Mouse (Mus musculus) embryo, embryonic 11 days (tissue): ENCODE data around the gene Mapkapk2.
"Not testable (repeated sequence)": the region's sequence is repeated elsewhere in the genome, so short reads cannot be mapped to it uniquely, and the experiment has no call there.

Experiments used
- DNase-seq: peaks from one replicate; pipeline ENCODE4 v3.0.0-alpha.2; 2015

Gene Mapkapk2

DNA sequence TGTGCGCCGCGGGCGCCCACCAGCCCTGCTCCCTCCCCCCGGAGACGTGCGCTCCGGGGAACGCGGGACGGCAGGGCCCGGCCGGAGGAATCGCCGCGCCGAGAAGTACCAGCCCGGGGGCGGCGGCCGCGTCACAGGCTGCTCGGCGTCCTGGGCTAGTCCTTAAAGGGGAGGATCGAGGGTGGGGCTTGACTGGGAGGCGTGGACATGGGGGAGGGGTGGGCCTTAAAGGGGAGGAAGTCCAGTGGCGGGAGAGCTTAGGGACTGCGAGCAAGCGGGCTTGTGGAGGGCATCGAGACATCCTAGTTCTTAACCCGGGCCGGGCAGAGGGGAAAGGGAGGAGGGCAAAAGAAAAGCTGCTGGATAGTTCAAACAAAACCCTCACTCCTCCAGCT is at the start of gene Mapkapk2:
Gene Mapkapk2, minus strand, starts transcription at position 127 of the 395 bp plus-strand sequence.
- peak; percentile 97 for DNase-seq

DNA sequence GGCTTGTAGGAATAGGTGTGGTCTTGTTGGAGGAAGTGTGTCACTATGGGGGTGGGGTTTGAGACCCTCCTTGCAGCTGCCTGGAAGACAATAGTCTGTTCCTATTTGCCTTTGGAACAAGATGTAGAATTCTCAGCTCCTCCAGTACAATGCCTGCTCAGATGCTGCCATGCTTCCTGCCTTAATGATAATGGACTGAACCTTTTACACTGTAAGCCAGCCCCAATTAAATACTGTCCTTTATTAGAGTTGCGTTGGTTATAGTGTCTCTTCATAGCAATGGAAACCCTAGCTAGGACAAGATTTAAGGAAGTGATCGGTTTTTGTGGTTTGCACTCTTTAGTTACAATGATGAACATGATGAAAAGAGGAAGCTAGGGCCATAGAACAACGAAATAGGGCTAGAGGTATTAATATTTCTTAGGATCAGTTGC is 48.6 kb upstream of the Mapkapk2 start:
- DNase-seq: no peak

DNA sequence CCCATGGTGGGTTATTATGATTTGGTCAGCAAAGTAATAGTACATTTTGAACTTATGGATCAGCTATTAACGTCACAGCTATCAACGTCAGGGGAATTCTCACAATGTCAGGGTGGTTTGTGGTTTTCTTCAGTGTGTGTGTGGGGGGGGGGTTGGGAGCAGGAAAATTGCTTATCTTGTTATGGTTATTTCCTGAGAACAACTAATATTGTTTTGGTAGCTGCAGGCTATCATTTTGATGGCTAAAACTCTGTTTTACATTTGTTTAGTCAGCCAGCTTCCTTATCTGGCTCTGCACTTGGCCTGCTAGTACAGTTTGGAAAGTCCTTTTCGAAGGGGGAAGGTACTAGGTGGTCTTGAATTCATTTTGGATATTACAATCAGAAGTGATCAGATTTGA is 47.6 kb upstream of the Mapkapk2 start:
- DNase-seq: not testable (repeated sequence)

DNA sequence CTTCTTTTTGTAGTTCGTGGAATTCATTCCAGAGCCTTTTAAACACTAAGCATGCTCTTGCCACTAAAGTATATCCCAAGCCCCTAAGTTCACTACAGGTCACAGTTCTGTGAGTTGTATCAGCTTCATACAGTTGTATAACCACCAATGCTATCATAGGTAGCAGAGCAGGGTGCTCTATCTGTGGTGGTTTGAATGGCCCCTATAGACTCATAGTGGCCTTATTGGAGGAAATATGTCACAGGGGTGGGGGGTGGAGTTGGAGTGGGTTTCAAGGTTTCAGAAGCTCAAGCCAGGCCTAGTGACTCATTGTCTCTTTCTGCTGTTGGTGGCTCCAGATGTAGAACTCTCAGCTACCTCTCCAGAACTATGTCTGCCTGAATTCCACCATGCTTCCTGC is 44.8 kb upstream of the Mapkapk2 start:
- no peak for DNase-seq

DNA sequence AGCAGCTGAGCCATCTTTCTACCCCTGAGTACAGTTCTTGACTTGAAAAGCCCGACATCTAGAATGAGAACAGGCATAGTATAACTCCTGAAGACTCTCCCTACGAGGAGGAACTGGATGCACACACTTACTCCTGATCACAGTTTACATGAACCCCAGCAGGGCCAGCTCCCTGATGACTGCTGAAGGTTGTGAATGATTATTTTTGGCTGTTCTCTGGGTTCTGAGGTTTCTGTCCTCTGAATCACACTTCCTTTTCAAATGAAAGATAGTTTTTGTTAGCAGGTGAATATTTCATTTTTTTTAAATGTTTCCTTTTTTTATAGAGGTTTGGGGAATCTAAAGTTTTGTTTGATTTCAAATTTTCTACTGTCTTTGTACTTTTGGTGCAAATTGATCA is 43.8 kb upstream of the Mapkapk2 start:
- no peak for DNase-seq

DNA sequence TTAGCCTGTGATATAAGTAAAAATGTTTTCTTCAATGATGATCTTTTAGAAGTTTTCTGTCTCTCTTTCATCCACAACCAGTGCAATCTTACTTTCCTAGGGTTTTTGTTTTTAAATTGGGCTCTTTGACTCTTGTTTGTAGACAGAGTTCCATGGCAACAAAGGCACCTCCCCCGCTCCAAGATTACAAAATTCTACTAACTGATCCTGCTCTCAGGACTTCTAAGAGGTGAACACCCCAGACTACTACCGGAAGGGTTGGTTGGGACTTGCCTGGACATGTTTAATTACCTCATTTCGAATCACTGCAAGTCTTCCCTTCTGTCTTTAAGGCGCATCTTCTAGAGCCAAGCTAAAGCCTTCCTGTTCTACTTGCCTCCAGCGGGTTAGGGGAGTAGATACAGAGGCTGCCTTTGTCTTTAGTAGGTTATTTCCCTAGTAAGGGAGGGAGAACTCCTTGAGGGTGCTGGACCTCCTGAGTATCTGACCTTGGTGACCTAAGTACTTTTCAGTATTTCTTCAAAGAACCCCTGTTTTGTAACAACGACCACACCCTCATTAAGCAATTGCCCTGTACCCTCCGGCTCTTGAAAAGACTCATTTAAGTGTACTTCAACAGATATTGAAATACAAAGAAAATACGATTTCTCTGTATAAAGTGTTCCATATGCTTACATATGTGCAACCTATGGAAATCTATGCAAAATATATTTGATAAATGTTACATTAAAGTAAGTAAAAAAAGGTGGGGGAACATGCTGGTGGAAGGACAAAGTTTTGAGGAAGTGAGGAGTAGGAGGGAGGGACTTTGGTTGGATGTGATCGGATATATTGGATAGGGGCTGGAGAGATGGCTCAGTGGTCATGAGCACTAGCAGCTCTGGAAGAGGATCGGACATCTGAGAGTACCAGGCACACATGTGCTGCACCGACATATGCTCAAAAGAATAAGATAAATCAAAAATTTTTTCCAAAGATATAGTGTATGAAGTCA is 41.8 kb upstream of the Mapkapk2 start:
- DNase-seq: no peak

DNA sequence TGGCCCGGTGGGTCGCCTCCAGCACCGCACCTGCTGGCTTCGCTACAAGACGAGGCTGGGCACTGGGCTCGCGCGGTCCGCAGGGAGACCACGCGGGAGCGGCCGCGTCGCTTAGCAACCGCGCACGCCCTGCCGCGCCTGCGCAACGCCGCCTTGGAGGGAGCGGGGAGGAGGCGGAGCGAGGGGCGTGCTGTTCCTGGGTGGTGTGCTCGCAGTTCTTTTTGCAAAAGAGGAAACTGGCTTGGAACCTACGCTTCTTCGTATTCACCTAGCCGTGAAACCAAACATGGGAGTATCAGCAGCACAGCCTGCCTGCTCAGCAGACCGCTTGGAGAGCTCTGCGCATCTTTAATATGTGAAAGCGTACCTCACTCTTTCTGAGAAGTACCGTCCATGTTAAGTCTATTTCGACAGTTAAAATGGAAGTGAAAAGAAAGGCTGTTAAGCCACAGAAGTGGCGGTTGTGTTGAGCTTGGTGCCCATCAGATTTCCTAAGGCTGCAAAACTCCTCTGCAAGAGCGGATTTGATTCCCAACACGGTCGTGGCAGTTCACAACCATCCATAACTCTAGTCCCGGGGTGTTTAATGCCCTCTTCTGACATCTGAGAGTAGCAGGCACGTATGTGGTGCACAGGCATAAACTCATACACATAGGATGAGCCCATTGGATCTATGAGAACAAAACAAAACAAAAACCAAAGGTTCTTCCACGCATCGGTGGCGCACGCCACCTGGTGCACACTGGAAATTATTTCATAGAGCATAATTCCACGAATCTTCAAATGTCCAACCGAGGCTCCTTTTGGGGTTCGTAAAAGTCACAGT is 40.8 kb upstream of the Mapkapk2 start, which contains the start of gene Dyrk3:
Gene Dyrk3, minus strand, starts transcription at position 150 of the 826 bp plus-strand sequence.
- peak; percentile 97 for DNase-seq

DNA sequence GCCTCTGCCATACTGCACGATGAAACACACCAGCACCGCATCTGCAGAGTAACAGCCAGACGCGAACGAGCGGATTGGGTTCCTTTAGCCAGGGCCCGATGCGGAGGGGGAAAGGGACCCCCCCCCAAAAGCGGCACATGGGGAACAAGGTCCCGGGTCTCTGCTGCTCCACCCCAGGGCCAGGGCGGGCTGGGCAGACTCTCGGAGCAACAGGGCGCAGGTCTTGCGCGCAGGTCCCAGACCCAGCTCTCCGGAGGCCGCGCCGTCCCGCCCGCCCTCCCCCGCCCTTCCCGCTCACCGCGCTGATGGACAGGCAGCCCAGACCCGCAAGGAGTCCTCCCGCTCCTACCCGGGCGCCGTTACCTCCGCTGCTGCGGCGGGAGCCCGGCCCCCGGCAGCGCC is 40.1 kb upstream of the Mapkapk2 start:
- DNase-seq: no peak

DNA sequence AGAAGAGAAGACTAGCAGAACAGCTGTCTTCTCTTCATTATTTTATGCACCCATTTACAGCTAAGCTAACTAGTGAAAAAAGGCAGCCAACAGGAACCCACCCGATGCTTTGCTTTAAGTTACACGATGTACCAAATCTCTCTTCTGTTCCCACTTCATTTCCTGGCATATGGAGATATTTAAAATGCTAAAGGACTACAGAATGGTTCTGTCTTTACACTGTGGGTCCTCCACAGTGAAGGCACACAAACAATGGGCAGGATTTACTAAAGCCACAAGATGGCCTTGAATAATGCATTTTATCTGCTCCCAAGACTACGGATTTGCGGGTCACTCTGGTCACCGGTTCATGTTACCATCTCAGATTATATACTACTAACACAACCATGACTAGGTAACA is 39.5 kb upstream of the Mapkapk2 start:
- DNase-seq: peak; percentile 33

DNA sequence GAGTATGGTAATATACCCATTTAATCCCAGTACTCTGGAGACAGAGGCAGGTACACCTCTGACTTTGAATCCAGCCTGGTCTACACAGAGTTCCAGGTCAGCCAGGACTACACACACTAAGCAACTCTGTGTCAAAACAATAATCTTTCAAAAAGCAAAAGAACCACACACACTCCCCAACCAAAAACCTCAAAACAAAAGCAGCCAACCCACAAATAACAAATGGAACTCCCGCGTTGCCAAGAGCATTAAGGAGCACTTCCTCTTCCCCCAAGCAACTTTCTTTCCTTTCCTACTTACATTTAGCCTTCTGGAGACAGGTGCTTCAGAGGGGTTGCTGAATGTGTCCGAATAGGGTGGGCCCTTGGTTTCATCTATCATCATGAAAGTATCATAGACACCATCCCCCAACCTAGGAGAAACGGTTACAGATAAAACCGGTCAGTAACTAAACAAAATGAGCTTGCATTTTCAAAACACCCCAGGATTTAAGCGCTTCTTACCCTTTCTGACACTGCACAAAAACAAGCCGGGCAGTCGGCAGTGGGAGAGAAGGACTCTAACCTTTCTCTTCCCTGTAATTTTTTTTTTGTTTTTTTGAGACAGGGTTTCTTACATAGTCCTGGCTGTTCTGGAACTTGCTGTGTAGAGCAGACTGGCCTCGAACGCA is 38.5 kb upstream of the Mapkapk2 start:
- DNase-seq: no peak

DNA sequence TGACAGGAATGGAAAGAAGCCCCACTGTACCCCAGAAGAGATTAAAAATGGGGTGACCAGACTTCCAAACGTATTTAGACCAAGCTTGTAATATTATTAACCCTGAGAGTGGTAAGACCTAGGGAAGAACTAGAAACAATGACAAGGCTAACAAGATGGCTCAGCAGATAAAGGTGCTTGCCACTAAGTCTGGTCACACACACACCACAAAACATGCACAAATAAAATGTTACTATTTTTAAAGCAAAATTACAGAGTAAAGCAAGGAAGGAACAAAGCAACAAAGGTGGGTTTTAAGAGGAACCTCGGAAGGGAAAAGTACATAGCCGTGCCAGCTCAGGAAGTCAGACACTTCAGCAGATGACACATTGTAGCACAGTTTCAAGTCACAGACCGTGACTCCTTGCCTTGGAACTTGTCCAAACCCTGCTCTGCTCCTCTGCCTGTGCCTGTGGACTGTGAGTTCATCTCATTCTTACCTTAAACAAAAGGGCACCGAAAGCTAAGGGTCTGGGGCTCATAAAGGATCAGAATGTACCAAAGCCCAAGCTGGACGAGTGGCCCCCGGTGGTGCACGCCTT is 37.4 kb upstream of the Mapkapk2 start:
- no peak for DNase-seq

DNA sequence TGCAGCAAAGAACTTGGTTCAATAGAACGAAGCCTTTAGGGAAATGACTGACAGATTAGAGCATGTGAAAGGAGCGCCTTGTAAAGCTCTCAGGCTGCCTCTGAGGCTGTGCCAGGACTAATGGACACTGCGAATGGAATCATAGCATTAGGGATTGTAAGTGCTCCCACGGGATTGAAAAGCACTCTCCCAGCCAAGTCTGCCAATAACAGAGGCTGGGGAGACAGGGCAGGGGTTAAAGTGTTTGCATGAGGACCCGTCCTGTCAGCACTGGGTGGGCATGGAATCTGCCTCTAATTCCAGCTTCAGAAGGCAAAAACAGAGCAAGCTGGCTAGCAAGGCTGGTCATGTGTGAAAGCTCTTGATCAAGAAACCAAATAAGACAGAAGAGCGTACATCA is 36.6 kb upstream of the Mapkapk2 start:
- DNase-seq: no peak

DNA sequence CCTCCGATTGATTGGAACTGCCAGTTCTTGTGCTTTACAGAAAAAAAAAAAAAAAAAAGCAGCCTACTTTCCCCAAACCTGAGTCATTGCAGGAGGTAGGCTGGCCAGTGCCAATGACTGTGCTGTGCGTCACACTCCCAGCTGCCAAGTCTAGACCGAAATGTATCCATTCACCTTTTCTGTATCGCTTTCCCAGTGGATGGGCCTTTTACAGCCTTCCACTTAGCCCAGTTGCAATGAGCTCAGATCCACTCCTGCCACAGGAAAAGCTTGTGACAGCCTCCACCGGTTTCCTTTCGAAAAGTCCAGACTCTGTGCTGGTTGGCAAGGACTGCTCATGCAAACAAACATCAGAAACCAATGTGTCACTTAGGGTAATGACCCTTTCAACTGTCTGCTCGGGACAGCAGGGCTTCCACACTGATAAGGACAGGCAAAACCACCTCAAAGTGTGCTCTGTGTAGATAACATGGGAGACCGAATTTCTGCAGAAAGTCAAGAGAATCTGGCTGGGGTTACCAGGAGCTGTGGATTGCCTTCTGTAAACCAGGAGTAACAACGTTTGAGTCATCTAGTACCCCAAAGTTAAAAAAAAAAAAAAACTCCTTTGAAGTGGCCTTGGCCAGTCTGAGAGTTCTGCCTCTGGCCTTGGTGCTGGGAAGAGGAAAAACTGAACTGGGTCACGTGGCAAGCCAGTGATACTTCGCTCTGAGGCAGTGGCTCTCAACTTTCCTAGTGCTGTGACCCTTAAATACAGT is 28.5 kb upstream of the Mapkapk2 start:
- DNase-seq: no peak

DNA sequence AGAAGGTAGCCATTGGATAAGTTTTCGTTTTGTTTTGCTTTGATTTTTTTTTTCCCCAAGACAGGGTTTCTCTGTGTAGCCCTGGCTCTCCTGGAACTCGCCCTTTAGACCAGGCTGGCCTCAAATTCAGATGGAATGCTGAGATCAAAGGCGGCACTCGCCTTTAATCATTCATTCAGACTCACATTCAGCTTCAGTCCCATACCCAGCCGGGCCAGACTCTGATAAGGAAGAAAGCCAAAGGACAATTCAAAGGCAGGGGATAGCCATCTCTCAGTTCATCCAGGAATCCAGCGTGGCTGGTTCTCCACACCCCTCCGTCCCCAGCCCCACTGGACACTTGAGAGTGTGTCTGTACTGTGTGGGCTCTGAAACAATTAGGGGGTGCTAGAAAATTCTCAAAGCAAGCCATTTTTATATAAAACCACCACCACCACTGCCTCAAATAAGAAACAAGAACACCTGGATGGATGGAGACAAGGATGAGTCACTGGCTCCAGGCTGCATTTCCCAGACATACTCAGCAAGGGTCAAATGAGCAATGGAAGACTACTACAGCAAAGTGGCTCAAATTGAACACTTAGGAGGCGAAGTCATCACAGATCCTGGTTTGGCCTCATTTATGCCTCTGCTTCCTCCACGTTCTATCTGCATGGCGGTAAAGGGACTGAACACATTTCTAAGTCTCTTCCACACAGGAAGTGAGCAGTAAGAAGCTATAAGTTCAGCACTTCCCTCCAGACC is 26.1 kb upstream of the Mapkapk2 start:
- no peak for DNase-seq

DNA sequence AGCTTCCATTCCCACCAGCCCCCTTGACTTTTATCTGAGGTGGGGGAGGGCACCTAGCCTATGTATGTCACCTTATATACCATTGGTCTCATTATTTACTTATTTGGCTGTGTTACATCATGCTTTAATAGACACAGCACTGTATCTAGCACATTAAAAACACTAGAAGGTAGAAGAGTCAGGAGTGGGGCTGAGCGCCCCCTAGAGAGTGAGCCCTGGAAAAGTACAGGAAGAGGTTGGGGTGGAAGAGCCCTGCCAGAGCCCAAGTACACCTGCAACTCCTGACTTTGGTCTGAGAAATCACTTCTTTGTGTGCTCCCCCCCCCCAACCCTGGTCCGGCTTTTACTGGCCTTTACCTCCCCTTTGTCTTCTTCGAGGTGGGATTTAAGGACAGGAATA is 24.4 kb upstream of the Mapkapk2 start:
- DNase-seq: no peak

DNA sequence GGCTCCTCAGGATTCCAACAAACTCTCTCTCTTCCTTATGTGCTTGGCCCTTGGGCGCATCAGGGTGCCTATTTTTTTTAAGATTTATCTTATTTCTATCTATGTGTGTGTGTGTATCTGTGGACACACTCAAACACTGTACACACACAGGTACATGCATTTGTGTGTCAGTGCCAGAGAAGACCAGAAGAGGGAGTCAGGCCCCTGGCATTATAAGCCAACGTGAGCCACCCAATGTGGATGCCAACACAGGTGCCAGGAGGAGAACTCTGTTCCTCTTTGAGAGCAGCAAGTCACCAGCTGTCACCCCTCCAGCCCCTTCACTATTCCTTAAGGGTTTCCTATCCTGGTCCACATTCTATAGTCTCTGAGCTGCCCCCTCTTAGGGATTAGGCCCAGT is 21.4 kb upstream of the Mapkapk2 start:
- no peak for DNase-seq

DNA sequence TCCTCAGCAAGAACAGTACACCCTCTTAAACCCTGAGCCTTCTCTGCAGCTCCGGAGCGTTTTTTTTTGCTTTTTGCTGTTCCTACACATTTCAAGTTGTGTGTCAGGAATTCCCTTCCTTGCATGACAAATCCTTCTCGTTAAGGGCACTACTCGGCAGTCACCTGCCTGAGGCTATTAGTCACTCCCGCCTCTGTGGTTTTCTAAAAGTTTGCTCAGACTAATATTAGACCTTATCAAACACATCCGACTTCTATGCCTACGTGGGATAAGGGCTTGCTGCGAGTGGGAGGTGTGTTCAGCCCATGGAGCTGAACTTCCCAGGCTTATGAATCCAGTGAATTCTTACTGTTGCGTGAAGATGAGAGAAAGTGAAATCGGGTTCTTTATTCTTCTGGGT is 20.9 kb upstream of the Mapkapk2 start:
- no peak for DNase-seq

DNA sequence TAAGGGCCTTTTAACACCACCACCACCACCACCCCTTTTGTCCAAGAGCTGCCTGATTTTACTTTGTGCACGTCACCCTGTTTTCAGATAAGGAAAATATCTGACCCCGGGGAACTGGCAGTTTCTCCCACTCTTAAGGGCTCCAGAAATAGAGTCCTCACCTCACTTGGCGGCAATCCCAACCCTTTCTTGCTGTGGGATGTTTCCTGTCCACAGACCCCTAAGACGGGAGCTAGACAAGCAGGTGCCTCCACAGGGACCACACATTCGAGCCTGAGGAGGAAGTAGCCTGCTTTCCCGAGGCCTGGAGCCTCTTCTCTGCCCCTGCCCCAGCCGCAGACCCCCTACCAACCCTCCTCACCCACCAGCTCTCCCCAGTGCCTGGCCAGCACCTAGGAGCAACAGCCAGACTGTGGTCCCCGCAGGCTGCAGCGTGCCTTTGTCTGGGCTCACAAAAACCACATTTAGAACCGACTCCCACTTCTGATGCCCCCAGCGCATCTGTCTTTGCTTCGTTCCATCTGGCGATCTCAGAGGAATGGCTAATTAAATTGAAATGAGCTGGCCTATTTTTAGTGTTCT is 18.9 kb upstream of the Mapkapk2 start:
- DNase-seq: no peak

DNA sequence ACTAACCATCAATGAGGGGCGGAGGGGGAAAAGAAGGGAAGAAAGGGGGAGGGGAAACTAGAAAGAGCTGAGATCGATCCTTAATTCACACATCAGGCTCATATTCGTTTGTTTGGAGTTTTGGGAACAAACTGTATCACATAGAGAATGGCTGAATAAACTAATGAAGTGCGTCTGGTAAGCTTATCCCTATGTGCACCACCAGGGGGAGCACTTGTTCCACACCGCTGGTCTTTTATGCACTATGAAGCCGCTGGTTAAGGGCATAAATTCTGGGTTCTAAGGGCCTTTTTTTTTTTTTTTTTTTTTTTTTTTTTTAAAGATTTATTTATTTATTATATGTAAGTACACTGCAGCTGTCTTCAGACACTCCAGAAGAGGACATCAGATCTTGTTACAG is 18.3 kb upstream of the Mapkapk2 start:
- peak; percentile 76 for DNase-seq

DNA sequence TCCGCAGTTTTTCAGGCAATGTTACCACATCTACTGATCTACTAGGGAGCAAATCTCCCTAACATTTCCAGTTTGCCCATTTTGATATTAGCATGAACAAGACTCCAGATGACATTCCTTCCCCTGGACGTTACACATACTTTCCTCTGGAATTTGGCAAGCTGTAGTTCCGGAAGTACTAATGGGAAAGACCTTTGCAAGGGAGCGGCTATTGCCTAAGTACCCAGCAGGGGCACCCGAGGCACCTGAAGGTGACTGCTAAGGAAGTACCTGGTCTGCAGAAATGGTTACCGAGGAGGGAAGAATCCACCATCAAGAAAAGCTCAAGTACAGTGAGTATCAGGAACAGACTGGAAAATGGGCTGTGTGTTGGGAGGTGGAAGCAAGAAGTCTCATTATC is 14.9 kb upstream of the Mapkapk2 start:
- peak; percentile 41 for DNase-seq
